Mouse (Mus musculus) liver, adult 2 months (tissue): ENCODE results near the gene Adgrd1.

ENCODE experiments used
- CTCF ChIP-seq: fragments of 200-500 bp; IDR thresholded peaks from 2 replicates; pipeline ENCODE4 v1.5.1; 2011; ENCODE audit warnings: low read depth, low read length, control low read depth
- POLR2A ChIP-seq: fragments of 200-500 bp; IDR thresholded peaks from 2 replicates; pipeline ENCODE4 v1.6.1; 2011; ENCODE audit warnings: low read length, control low read depth; ENCODE audit not compliant: insufficient read depth; ENCODE audit errors: extremely low read depth

DNA sequence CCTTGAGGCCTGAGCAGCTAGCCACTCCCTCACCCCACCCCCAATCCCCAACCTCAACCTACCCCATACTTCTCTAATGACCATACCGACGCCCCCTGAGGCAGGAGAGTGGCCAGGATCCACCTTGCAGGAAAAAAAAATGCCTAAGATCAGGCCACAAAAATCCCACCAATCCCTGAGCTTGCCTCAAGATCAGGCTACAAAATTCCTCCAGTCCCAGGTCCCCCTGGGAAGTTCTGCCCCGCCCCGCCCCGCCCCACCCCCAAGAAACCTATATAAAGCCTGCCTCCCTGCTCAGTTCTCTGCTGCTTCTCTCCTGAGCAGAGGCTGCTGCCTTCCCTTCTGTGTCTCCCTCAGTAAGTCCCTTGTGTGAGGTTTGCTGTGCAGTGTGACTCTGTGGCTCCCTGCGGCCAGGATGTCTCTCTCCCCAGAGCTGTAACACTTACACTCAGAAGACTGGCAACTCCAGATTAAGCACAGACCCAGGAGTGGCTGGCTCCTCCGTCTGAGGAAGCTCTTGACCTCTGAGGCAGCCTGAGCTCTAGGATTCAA lies 137.4 kb downstream of the Adgrd1 start:
- TF ChIP-seq POLR2A (no peak), CTCF (no peak)
